Mouse (Mus musculus): ENCODE measurements around the gene Chd2. TPM values are rescaled to one million over a fixed set of nuclear protein-coding genes. Genes with fewer than 3 reads are reported as not detected.

Chd2 gene
- polyA plus RNA-seq, 1 experiment from 2014 or later: 41.8 TPM

- H3K27ac ChIP-seq (ENCODE audit: low read depth, low read length): peak overlapping the region; percentile 34; the same call in 1 of the 2 replicates
- no peak for ATAC-seq (ENCODE audit: low read depth)
- H3K27me3 ChIP-seq (ENCODE audit: control insufficient read depth, insufficient read depth, low read length): no peaks in the 10 kb centered on the region
- no peak overlapping the region for H3K4me3 ChIP-seq (ENCODE audit: low read depth, low read length)
- WGBS: 65% methylated on average over 2 of the region's 2 CpGs
- H3K36me3 ChIP-seq (ENCODE audit: control insufficient read depth, insufficient read depth, low read length): no peaks in the 10 kb centered on the region
- H3K9ac ChIP-seq (replicated peaks; ENCODE audit: low read depth, low read length): no peak overlapping the region
- no peaks in the 10 kb centered on the region for H3K9me3 ChIP-seq (ENCODE audit: control insufficient read depth, low read length)
- H3K4me2 ChIP-seq (ENCODE audit: low read depth, low read length): no peak overlapping the region; the same call in 1 of the 2 replicates
- peaks cover 30% of the 10 kb centered on the region; the same call in 1 of the 2 replicates for H3K4me1 ChIP-seq (ENCODE audit: control insufficient read depth, insufficient read depth, low read length)
These were observed 152.8 kb downstream of the Chd2 start for GRCm38 (mm10) chr7:73388866-73389265.

- H3K9me3 ChIP-seq (ENCODE audit: control insufficient read depth, low read length): no peaks in the 10 kb centered on the region
- H3K36me3 ChIP-seq (ENCODE audit: control insufficient read depth, insufficient read depth, low read length): no peaks in the 10 kb centered on the region
- H3K27me3 ChIP-seq (ENCODE audit: control insufficient read depth, insufficient read depth, low read length): no peaks in the 10 kb centered on the region
- no peak overlapping the region for H3K9ac ChIP-seq (replicated peaks; ENCODE audit: low read depth, low read length)
- H3K4me1 ChIP-seq (ENCODE audit: control insufficient read depth, insufficient read depth, low read length): peaks cover 21% of the 10 kb centered on the region; the same call in 1 of the 2 replicates
- H3K4me2 ChIP-seq (ENCODE audit: low read depth, low read length): peak overlapping the region; percentile 29; the same call in 1 of the 2 replicates
- no peak for ATAC-seq (ENCODE audit: low read depth)
- WGBS: 56% methylated on average over 7 of the region's 7 CpGs
- no peak overlapping the region for H3K27ac ChIP-seq (ENCODE audit: low read depth, low read length)
- no peak overlapping the region for H3K4me3 ChIP-seq (ENCODE audit: low read depth, low read length)
These were observed 158.8 kb downstream of the Chd2 start for GRCm38 (mm10) chr7:73382843-73383242.

GRCm38 (mm10) chr7:73378034-73378433 lies 163.6 kb downstream of the Chd2 start:
- peak overlapping the region; percentile 79 for H3K4me2 ChIP-seq (ENCODE audit: low read depth, low read length)
- H3K27ac ChIP-seq (ENCODE audit: low read depth, low read length): peak overlapping the region; percentile 92
- no peak for ATAC-seq (ENCODE audit: low read depth)
- no peaks in the 10 kb centered on the region for H3K27me3 ChIP-seq (ENCODE audit: control insufficient read depth, insufficient read depth, low read length)
- peak overlapping the region; percentile 95 for H3K9ac ChIP-seq (replicated peaks; ENCODE audit: low read depth, low read length)
- no peaks in the 10 kb centered on the region for H3K9me3 ChIP-seq (ENCODE audit: control insufficient read depth, low read length)
- WGBS: 40% methylated on average over 6 of the region's 6 CpGs
- peaks cover 20% of the 10 kb centered on the region; the same call in 1 of the 2 replicates for H3K4me1 ChIP-seq (ENCODE audit: control insufficient read depth, insufficient read depth, low read length)
- no peaks in the 10 kb centered on the region for H3K36me3 ChIP-seq (ENCODE audit: control insufficient read depth, insufficient read depth, low read length)
- peak overlapping the region; percentile 73 for H3K4me3 ChIP-seq (ENCODE audit: low read depth, low read length)

- H3K27me3 ChIP-seq (ENCODE audit: control insufficient read depth, insufficient read depth, low read length): no peaks in the 10 kb centered on the region
- peak overlapping the region; percentile 79 for H3K4me2 ChIP-seq (ENCODE audit: low read depth, low read length)
- no peaks in the 10 kb centered on the region for H3K36me3 ChIP-seq (ENCODE audit: control insufficient read depth, insufficient read depth, low read length)
- no peaks in the 10 kb centered on the region for H3K9me3 ChIP-seq (ENCODE audit: control insufficient read depth, low read length)
- WGBS: 10% methylated on average over 12 of the region's 12 CpGs
- peak overlapping the region; percentile 73 for H3K4me3 ChIP-seq (ENCODE audit: low read depth, low read length)
- H3K9ac ChIP-seq (replicated peaks; ENCODE audit: low read depth, low read length): peak overlapping the region; percentile 95
- H3K4me1 ChIP-seq (ENCODE audit: control insufficient read depth, insufficient read depth, low read length): peaks cover 26% of the 10 kb centered on the region; the same call in 1 of the 2 replicates
- ATAC-seq (ENCODE audit: low read depth): no peak
- peak overlapping the region; percentile 92 for H3K27ac ChIP-seq (ENCODE audit: low read depth, low read length)
These were observed 164.3 kb downstream of the Chd2 start for GRCm38 (mm10) chr7:73377307-73377706.

Other genes starting within 250 kb of the Chd2 start
- gene Rgma, start 166.3 kb downstream of the Chd2 start, polyA plus RNA-seq (2014; fragmentation: Nextera tagmentation; extraction: Ambion mirVana): 46.6 and 58.4 TPM in 2 replicates
- gene Fam174b, start 198.5 kb upstream of the Chd2 start, polyA plus RNA-seq (2014; fragmentation: Nextera tagmentation; extraction: Ambion mirVana): 30.8 and 34.3 TPM in 2 replicates